Mouse (Mus musculus) lung, postnatal 0 days (tissue): ENCODE measurements at regions not wholly inside any gene's neighbourhood (a gene's known extent, or its start where the extent isn't known, plus 50 kb on each side); places are given as distances from the start of the nearest gene placed in this dataset.

ENCODE experiments used
- CTCF ChIP-seq: IDR thresholded peaks from 2 replicates; pipeline ENCODE4 v1.5.1; 2016; ENCODE audit warnings: antibody characterized with exemption, mild to moderate bottlenecking
- EP300 ChIP-seq: IDR thresholded peaks from 2 replicates; pipeline ENCODE4 v1.6.1; 2016; ENCODE audit warnings: antibody characterized with exemption, mild to moderate bottlenecking, control low read depth

- TF ChIP-seq CTCF: no peak
- no peak for TF ChIP-seq EP300
Observed at GRCm38 (mm10) chr3:139899213-139899612, 693.7 kb downstream of the Stpg2 start.
